Mouse (Mus musculus) adrenal gland, adult 2 months (tissue): ENCODE results near the gene Ankrd53. TPM values are rescaled to one million over a fixed set of nuclear protein-coding genes. Genes with fewer than 3 reads are reported as not detected.

Experiments
- DNase-seq: peaks from one replicate; pipeline ENCODE4 v3.0.0; 2021
- long read RNA-seq: library from polyadenylated mRNA; stranded (forward); transcript quantifications from one replicate; pipeline ENCODE4 v2.0.0, GENCODE M21; 2021
- polyA plus RNA-seq: library from polyadenylated mRNA; depleted of rRNA; stranded (reverse); fragments of >200 nt; gene quantifications from 2 replicates; pipeline ENCODE4 v1.2.3, GENCODE M21; 2012; rRNA removed
- total RNA-seq, 2 experiments: library from RNA; stranded (reverse); gene quantifications; 2 replicates each; pipeline ENCODE4 v1.2.3; 2021

The Ankrd53 gene
- not detected for total RNA-seq
- polyA plus RNA-seq = 0.06 TPM in 1 of 2 replicates, not detected in the other
- long read RNA-seq, partial matches to known transcripts = 0 of 1 reads
- long read RNA-seq, other reads (novel, unspliced or antisense) = 1 of 1 reads

DNA sequence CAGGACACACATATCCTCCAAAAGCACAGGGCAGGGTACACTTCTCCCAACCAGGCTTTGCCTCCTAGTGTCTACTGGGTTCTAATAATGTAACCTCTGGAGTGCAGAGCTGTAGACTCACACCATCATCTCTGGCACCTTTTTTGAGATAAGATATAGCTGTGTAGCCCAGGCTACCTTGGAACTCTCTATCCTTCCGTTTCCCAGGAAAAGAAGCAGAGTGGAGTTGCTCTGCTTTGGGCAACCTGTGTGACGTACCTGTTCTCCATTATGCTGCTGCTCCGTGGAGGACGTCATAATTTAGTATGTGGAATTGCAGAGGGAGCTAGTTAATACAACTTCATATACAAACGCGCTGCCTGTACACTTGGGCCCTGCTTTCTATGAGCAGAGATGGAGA, at the start of gene Ankrd53:
Gene Ankrd53 (plus strand): TSS at position 301 of the 400 bp plus-strand sequence.
- DNase-seq = no peak

DNA sequence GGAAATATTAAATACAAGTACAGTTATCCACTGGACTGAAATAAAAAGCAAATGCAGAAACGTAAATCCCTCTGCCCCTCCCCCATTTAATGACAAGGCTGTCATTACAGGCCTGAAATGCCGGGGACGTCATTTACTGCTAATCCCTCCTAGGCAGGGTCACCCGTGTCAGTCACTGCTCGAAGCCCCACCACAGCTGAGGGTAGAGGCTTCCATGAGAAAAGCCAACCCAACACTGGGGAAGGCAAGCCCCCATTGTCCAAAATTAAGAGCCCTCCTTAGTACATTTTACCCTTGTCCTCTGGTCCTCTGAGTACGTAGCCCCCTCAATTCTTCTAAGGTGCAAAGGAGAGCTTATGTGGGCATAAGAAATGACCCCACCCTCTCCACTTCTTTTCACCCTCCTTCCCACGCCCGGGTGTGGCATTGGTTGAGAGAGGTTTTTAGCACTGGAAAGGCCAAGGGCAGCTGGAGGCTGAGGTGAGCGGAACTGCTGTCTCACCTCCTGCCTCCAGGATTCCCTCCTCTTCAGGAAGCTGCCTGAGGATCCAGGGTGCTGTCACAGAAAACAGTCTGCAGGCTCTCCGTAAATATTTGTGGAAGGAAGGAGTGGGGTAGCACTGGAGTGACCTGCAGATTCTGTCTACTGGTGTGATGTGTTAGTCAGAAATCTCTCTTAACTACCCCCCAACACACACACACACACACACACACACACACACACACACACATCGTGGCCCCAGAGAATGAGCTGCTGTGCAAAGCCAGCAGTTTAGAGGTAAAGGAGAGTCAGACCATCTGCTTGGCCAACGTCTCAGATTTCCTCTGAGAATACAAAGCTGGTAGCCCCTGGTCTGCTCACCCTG, 48.9 kb upstream of the Ankrd53 start:
- no peak for DNase-seq

DNA sequence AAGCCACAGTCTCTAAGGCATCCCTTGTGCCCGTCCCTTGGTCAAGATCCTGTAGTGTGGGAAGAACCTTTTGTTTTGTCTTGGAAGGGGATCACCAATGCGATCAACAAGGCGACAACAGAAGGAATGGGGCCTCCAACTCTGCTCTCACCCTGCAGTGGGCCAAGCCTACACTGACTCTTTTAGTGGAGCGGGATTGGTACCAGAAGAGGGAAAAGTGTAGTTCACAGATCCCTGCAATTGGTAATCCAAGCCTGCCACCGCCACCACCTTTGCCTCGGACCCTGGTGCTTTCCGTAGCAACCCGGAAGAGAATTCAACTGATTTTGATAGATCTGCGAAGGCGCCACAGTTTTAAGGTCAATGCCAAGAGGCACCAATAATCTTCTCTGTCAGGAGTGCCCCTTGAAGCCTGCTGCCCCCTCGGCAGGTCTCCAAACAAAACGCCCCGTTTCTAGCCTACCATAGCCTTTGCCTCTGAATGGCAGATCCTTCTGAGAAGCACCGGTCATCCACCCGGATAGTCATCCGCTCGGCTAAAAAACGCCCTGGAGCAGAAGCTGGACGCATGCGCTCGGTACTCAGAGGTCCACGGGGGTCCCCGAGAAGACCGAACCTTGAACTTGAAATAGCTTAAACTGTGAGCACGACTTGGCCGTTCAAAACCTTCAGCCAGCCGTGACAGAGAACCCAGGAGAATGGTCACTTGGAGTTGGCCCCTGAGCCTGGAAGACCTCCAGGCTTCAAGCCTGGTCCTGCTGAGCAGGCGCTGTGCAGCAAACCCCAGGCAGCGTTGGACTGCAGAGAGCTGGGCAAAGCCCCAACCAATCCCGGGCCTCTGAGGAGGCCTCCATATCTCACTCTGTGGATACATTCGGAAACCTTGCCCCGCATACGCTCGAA, 48.0 kb upstream of the Ankrd53 start:
- DNase-seq = no peak

DNA sequence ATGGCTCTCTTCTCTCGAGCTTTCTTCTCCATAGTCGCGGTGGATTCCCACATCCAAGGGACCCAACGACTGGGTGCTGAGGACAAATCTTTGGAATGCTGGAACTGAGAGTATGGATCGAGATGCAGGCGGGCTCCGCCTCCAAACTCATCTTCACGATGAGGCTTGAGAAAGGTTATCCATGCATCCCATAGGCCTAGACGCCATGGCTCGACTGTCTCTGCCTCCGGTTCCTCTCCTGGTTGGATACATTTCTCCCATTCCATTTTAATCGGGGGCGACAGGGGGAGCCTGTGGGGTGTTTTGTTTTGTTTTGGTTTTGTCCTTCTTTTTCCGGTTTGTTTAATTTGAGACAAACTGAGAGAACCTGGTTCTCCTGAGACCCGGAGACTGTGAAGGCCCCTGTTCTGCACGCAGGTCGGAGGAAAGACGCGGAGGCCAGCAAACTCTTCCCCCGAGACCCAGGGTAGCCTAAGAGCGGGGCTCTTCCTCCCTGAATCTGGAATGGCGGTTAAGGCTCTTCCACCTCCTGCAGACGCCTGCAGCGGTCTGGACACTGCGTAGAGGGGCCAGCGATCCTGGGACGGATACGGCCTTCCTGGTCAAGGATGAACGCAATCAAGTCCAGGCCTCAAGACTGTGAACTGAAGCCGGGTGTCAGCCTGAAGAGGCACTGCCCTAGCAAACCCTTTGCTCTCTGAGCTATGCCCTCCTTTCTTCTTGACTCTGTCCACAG, 46.8 kb upstream of the Ankrd53 start:
- DNase-seq = no peak

DNA sequence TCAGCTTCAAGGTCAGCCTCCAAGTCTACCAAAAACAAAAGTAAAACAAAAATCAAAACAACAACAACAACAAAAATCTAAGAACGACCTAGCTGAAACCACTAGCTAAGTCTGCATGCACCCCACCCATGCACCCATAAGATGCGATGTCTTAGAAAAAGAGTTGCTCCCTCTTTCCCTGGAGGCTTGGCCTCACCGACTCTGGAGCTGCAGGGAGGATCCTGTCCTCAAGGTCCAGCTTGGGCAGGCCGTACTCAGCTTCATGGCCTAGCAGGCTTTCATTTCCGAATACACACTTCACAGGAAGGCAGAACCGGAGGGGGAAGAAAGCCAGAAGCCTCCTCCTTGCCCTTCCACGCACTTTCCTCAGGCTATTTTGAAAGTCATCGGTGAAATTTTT, 45.4 kb upstream of the Ankrd53 start:
- no peak for DNase-seq

DNA sequence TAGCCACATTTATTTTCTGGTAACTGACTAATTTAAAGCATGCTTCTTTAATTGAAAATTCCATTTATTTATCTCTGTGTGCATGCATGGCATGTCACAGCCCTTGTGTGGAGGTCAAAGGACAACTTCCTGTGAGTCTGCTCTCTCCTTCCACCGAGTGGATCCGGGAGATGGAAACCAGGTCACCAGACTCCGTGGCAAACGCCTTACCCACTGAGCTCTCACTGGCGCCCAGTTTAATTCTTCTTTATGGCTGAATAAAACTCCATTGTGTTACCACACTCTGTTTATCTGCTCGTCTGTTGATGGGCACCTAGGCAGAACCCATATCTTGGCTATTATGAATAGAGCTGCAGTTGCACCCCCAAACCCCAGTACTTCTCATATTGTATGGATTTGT, 39.9 kb upstream of the Ankrd53 start:
- DNase-seq = no peak

DNA sequence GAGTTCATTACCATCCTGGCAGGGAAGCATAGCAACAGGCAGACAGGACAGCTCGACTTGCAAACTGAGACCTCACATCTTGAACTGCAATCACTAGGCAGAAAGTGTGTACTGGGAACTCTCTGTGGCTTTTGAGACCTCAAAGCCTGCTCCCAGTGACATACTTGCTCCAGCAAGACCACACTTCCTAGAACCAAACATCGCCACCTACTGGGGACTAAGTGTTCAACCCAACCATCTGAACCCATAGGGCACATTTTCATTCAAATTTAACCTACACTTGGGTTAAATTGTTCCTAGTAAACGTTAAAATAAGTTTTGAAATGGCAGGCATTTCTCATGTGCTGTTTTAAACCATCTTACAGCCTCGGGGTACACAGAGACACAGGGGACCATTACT, 35.3 kb upstream of the Ankrd53 start:
- DNase-seq = no peak

DNA sequence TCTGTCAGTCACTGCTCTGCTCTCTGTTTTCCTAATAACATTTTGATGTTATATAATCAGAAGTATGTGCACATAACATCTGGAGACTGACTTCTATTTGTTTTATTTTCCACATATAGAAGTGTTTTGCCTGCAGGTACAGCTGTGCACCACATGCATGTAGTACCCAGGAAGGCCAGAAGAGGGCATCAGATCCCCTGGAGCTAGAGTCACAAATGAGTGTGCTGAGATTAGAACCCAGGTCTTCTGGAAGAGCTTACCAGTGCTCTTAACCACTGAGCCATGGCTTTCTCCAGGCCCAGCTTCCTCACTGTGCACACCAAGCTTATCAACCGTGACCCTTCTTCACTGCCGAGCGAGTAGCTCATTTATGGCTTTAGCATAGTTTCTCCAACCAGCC, 34.0 kb upstream of the Ankrd53 start:
- DNase-seq = no peak

DNA sequence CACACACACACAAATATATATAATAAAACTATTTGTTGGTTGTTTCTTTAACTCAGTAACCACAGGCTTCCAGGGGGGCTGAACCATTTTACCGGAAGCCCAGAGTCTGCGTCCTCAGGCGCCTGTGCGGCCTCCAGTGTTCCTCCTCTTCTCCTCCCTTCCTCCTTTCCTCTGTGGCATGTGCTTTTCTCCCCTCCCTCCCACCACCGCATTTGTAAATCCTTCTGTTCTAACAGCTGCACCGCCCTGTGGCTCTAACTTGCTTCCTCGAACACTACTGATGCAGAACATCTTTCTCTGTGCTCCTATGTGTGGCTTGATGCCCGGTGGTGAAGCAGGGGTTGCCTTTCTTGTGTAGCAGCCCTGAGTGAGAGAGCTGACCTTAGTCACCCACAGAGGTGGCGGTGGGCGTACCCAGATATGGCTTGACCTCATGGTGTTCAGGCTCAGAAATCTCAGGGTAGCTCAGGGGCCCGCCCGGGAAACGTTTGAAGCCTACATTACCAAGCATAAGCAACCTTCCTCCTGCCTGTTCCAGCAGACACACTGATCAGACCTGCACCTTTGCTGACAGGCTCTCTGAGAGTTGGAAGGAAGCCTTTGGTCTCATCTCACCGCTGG, 33.0 kb upstream of the Ankrd53 start:
- no peak for DNase-seq

DNA sequence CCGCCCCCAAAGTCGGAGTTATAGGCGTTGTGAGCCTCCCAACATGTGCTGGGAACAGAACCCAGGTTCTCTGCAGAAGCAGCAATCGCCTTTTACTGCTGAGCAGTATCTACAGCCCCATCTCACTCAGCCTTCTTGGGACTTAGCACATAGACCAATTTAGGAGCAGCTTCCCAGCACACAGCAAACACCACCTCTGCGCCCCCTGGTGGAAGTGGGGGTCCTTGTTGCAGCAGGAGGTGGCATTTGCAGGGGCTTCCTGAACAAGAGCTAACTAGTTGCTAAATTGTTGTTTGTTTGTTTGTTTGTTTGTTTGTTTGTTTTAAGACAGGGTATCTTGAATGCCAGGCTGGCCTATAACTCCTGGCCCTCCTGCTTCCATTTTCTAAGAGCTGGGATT, 31.3 kb upstream of the Ankrd53 start:
- DNase-seq = peak; percentile 70

DNA sequence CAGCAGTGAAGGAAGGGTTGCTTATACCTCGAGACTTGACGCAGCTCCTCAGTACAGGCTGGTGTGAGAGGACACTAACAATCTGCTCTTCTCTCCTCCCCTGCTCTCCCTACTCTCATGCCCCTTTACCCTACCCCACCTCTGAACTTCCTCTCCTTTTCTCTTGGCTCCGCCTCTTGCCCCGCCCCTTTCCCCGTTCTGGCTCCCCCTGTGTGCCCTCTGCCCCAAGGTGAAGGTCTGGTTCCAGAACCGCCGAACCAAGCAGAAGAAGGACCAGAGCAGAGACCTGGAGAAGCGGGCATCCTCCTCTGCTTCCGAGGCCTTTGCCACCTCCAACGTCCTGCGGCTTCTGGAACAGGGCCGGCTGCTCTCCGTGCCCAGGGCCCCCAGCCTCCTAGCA, 25.1 kb upstream of the Ankrd53 start:
- DNase-seq = no peak

DNA sequence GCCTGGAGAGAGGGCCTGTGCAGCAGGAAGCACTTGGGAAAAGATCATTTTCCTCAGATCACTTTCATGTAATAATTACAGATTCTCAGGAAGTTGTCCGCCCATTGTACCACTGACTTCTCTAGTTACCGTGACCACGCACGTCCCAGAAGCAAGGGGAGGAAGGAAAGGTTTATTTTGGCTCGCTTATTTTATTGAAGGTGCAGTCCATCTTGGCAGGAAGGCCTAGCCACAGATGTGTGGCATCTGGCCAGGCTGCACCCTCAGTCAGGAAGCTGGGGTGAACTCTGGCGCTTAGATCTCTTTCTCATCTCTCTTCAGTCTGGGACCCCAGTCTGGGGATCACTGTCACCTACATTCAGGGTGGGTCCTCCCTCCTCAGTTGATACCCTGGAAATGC, 23.8 kb upstream of the Ankrd53 start:
- no peak for DNase-seq

DNA sequence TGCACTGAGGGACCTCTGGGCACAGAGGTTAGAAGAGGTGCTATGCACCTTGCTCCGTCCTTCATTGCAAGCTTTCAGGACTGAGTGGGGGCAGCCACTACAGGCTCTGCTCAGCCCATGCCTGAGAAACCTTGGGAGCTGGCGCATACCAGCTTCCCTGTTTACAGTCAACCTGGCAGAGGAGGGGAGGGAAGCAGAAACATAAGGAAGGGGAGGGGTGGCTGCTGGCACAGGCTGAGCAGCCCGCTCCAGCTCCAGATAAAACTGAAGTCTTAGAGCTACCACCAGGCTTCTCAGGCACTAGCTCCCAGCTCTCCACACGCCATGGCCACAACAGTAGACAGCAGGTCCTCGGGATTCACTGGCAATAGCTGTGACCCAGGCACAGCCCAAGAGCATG, 19.7 kb upstream of the Ankrd53 start, which contains the start of gene Atp6v1b1:
Gene Atp6v1b1 (plus strand): TSS at position 230 of the 400 bp plus-strand sequence.
- no peak for DNase-seq

DNA sequence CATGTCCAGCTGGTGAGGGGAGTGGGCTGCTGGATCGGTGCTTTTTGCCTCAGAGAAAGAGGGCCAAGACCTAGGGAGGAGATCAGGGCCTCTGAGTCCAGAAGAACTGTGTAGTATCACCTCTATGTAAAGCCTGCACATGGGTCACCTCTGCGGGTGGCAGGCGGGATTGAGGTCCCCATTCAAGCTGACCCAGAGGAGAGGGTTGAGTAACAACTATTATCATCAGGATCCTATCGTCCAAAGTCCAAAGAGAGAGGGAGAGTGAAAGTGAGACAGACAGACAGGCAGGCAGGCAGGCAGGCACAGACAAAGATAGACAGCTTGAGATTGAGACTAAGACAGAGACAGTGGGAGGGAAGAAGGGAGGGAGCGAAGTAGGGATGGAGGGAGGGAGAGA, 19.2 kb upstream of the Ankrd53 start:
- DNase-seq = no peak

DNA sequence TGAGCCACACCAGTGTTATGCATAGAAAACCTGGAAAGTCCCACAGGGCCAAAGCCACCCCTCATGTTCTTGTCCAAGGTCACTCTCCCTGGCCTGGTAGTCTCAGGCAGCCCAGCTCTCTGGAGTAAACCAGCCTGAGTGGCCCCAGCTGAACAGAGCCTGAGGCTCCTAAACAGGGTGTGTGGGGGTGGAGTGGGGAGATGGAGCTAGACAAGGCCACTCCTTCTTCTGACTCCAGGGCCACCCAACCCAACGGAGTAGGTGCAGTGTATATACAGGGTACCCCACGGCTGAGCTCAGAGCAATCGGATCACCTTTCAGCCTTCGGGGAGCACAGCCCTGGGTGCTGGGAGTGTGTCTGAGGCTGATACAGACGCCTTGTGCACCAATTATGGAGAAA, 18.3 kb upstream of the Ankrd53 start:
- DNase-seq = no peak

DNA sequence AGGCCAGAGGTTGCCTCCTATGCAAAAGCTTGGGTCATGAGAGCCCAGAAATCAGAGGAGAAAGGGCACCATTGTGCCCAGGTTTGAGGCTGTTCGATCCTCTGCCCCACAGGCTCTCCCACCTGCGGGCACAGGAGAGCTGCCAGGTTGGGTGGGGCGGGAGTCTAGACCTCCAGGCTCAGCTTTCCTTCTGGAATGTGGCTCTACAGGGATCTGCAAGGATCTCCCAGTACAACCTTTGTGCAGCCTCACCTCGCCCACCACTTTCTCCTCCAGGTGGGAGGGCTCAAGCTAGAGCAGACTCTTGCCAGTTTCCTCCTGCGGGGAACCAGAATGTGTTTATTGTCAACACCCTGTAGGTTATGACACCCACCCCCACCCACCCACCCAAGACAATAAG, 17.9 kb upstream of the Ankrd53 start:
- no peak for DNase-seq

DNA sequence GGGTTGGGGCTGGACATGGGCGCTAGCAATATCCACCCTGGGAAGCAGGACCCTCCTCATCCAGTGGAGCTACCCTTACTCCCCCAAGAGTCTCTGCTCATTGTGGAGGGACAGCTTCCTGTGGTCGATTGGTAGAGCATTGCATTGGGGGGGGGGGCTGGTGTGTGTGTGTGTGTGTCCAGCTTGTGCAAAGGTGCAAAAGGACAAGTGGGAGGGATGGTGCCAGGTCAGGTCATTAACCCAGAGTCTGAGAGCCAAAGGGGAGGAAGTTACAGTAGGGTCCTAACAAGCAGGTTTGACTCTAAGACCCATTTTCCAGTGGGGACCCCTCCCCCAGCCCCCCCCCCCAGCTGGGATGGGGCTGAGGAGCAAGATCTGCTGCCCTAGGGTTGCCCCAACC, 17.0 kb upstream of the Ankrd53 start:
- no peak for DNase-seq

DNA sequence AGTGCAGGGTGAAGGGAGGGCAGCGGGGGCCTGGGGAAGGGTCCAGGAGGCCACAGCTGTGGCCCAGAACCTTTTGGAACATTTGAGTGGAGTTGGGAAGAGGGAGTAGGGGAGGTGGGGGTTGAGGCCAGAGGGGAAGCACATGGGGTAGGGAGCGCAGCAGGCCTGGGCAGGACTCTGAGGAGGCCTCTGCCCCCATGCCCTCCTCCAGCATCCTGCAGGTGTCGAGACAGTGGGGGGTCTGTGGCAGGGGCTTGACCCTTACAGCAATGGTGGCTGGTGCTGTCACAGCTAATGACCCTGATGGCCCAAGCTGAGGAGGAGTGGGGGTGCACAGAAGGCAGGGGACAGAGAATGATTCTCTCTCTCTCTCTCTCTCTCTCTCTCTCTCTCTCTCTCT, 13.2 kb upstream of the Ankrd53 start:
- no peak for DNase-seq

DNA sequence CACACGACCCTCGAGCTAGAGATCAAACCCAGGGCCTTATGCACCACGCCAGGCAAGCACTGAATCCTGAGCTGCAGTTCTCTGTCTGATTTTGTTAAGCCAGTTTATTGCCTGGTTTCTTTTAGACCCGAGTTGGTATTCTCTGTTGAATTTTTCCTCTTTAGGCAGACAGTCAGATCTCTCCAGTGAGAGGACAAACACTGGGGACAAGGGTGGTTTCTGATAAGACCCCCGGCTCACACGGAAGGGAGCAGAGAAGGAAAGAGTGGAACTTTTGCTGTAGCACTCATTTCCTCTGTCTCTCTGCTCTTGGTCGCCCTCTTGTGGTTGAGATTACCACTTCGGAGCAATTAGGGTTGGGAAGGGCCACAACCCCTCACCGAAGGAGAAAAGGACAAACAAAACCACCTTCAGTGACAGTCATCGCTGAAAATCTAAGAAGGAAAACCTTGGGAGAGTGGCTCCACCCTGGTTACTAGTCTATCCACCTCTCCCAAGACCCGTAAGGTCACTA, 12.2 kb upstream of the Ankrd53 start:
- peak; percentile 42 for DNase-seq

DNA sequence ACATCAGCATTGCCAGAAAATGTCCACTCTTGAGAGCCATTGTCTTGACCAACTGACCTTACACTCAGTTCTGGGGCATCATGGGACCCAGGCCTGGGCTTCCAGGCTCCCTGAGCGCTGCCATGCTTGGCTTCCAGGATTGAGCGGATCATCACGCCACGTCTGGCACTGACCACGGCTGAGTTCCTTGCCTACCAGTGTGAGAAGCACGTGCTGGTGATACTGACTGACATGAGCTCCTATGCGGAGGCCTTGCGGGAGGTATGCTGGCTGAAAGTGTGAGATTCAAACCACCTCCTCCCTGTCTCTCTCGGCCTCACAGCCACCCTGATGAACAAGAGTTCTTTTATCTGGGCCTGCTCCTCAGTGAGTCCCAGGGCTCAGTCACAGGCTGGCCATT, 6.4 kb upstream of the Ankrd53 start:
- no peak for DNase-seq

DNA sequence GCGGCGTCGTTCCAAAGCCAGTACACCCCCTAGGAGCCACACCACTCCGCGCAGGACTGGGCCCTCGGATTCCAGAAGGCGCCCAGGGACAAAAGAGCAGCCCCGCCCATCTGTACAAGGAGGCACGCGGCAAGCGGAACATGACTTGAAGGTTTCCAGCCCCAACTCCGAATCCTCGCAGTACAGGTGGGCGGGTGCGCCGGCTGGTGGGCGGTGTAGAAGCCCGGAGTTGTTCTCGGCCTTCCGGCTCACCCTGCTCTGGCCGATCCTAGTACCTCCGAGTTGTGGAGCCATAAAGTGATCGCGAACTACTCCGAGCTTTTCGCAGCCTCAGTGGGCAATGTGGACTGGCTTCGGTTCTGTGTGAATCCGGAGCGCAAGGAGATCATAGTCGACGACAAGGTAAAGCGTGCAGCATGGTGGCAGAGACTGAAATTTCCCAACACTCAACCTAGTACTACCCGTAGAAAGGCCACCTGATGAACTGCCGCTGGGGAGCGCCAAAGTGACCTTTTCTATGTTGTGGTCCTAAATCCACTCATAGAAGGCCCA, 512 bp downstream of the Ankrd53 start:
- DNase-seq = peak; percentile 54
